Mouse (Mus musculus) small intestine, adult 2 months (tissue): ENCODE results near the gene Ptprb.

ENCODE experiments used
- CTCF ChIP-seq: fragments of 200-500 bp; IDR thresholded peaks from 2 replicates; pipeline ENCODE4 v1.5.1; 2012; ENCODE audit warnings: low read depth, mild to moderate bottlenecking, control low read depth, inconsistent platforms, low read length, moderate library complexity, mixed read lengths; ENCODE audit not compliant: insufficient replicate concordance, insufficient read length; ENCODE audit errors: extremely low read depth
- POLR2A ChIP-seq: fragments of 200-500 bp; IDR thresholded peaks from 2 replicates; pipeline ENCODE4 v1.6.1; 2012; ENCODE audit warnings: low read depth, mild to moderate bottlenecking, control low read depth, inconsistent platforms, low read length, moderate library complexity

- TF ChIP-seq POLR2A, result no peak
- TF ChIP-seq CTCF, result no peak
Observed at GRCm38 (mm10) chr10:116286697-116287344, 11.5 kb downstream of the Ptprb start.
